Mouse (Mus musculus) CH12.LX (cell line): ENCODE results near the gene Zcchc7. TPM values are rescaled to one million over a fixed set of nuclear protein-coding genes. Genes with fewer than 3 reads are reported as not detected.
A peak's percentile ranks its signal among the peaks of the same experiment; 100 is the strongest.

ENCODE experiments used
- DNase-seq: peaks from one replicate; pipeline ENCODE4 v3.0.0-alpha.2; 2013; ENCODE audit errors: extremely low read depth
- H3K27ac ChIP-seq: 2 replicates; pipeline ENCODE4 v1.5.1; 2012; ENCODE audit warnings: low read depth, mild to moderate bottlenecking, control low read depth, moderate library complexity; ENCODE audit not compliant: insufficient read depth
- H3K27me3 ChIP-seq: replicated peaks from 2 replicates; pipeline ENCODE3; 2012; ENCODE audit warnings: inconsistent platforms
- H3K36me3 ChIP-seq, 2 experiments: replicated peaks in 1 of 2; 2 replicates each; pipeline versions ENCODE3 to v1.6.1; 2012; ENCODE audit warnings: inconsistent platforms in 1 of 2, low read length in 1 of 2, mild to moderate bottlenecking in 1 of 2, mixed read lengths in 1 of 2, moderate library complexity in 1 of 2; ENCODE audit not compliant: control insufficient read depth in 1 of 2, insufficient read depth in 1 of 2
- H3K4me1 ChIP-seq, 2 experiments: 2 replicates each; pipeline ENCODE4 v1.6.1; 2012; ENCODE audit warnings: inconsistent platforms in 1 of 2, moderate library complexity in 1 of 2; ENCODE audit not compliant: insufficient read depth in 2 of 2, control insufficient read depth in 1 of 2
- H3K4me2 ChIP-seq: 2 replicates; pipeline ENCODE4 v1.6.1; 2012; ENCODE audit warnings: low read depth, mild to moderate bottlenecking, control low read depth; ENCODE audit not compliant: poor library complexity, insufficient read depth, severe bottlenecking
- H3K4me3 ChIP-seq, 3 experiments: fragments of 150-350 bp in 1 of 3; sonication (generic) in 1 of 3; replicated peaks in 1 of 3; 2 replicates each; pipeline versions ENCODE3 to v1.5.1; 2011 to 2012; ENCODE audit warnings: low read depth in 2 of 3, low read length in 2 of 3, mild to moderate bottlenecking in 2 of 3, moderate library complexity in 2 of 3, control low read depth in 1 of 3, improper control_type of control experiment in 1 of 3, inconsistent platforms in 1 of 3, mixed read lengths in 1 of 3; ENCODE audit not compliant: poor library complexity in 1 of 3
- H3K79me2 ChIP-seq: replicated peaks from 2 replicates; pipeline ENCODE4 v1.6.1; 2012; ENCODE audit warnings: mild to moderate bottlenecking, moderate library complexity; ENCODE audit not compliant: control insufficient read depth, poor library complexity, insufficient read depth, severe bottlenecking; ENCODE audit errors: extremely low read depth
- H3K9ac ChIP-seq: 2 replicates; pipeline ENCODE4 v1.6.1; 2012; ENCODE audit warnings: low read depth, mild to moderate bottlenecking, control low read depth, moderate library complexity; ENCODE audit not compliant: insufficient read depth
- H3K9me3 ChIP-seq: replicated peaks from 2 replicates; pipeline ENCODE3; 2012; ENCODE audit warnings: low read length, inconsistent platforms, mixed read lengths
- BHLHE40 ChIP-seq: IDR thresholded peaks from 2 replicates; pipeline ENCODE4 v1.6.1; 2011; ENCODE audit warnings: mild to moderate bottlenecking, low read depth, low read length, improper control_type of control experiment
- CHD2 ChIP-seq: IDR thresholded peaks from 2 replicates; pipeline ENCODE4 v1.6.1; 2011; ENCODE audit warnings: low read length, improper control_type of control experiment
- CTCF ChIP-seq, 2 experiments: IDR thresholded peaks in 1 of 2; conservative IDR thresholded peaks in 1 of 2; 2 replicates each; pipeline ENCODE4 v1.5.1; 2011 to 2012; ENCODE audit warnings: low read depth in 2 of 2, low read length in 2 of 2, improper control_type of control experiment in 1 of 2, inconsistent platforms in 1 of 2, mild to moderate bottlenecking in 1 of 2, moderate library complexity in 1 of 2
- ELF1 ChIP-seq: IDR thresholded peaks from 2 replicates; pipeline ENCODE4 v1.6.1; 2014; ENCODE audit warnings: low read depth, mild to moderate bottlenecking, inconsistent platforms, low read length, improper control_type of control experiment
- EP300 ChIP-seq: IDR thresholded peaks from 2 replicates; pipeline ENCODE4 v1.6.1; 2011; ENCODE audit warnings: low read length, improper control_type of control experiment
- ETS1 ChIP-seq: conservative IDR thresholded peaks from 2 replicates; pipeline ENCODE4 v1.6.1; 2012; ENCODE audit warnings: low read depth, mild to moderate bottlenecking, inconsistent platforms, low read length, improper control_type of control experiment, moderate library complexity
- GABPA ChIP-seq: IDR thresholded peaks from 2 replicates; pipeline ENCODE4 v1.6.1; 2012; ENCODE audit warnings: low read depth, low read length, improper control_type of control experiment, inconsistent platforms; ENCODE audit not compliant: insufficient replicate concordance
- HCFC1 ChIP-seq: IDR thresholded peaks from 2 replicates; pipeline ENCODE4 v1.6.1; 2012; ENCODE audit warnings: low read depth, mild to moderate bottlenecking, inconsistent platforms, low read length, improper control_type of control experiment
- IRF4 ChIP-seq: IDR thresholded peaks from 2 replicates; pipeline ENCODE4 v1.6.1; 2014; ENCODE audit warnings: low read depth, mild to moderate bottlenecking, inconsistent platforms, low read length, improper control_type of control experiment
- KAT2A ChIP-seq: IDR thresholded peaks from 2 replicates; pipeline ENCODE4 v1.6.1; 2012; ENCODE audit warnings: low read length, improper control_type of control experiment, inconsistent platforms; ENCODE audit not compliant: insufficient replicate concordance
- MAFK ChIP-seq: IDR thresholded peaks from 2 replicates; pipeline ENCODE4 v1.6.1; 2011; ENCODE audit warnings: low read length, improper control_type of control experiment; ENCODE audit not compliant: insufficient replicate concordance
- MAX ChIP-seq: IDR thresholded peaks from 2 replicates; pipeline ENCODE4 v1.6.1; 2011; ENCODE audit warnings: low read length, improper control_type of control experiment
- MAZ ChIP-seq: IDR thresholded peaks from 2 replicates; pipeline ENCODE4 v1.6.1; 2012; ENCODE audit warnings: low read depth, mild to moderate bottlenecking, inconsistent platforms, low read length, improper control_type of control experiment, moderate library complexity
- MEF2A ChIP-seq: IDR thresholded peaks from 2 replicates; pipeline ENCODE4 v1.6.1; 2014; ENCODE audit warnings: low read depth, mild to moderate bottlenecking, inconsistent platforms, low read length, improper control_type of control experiment, borderline replicate concordance
- MXI1 ChIP-seq: IDR thresholded peaks from 2 replicates; pipeline ENCODE4 v1.6.1; 2011; ENCODE audit warnings: mild to moderate bottlenecking, low read depth, low read length, improper control_type of control experiment
- MYC ChIP-seq: IDR thresholded peaks from 2 replicates; pipeline ENCODE4 v1.6.1; 2011; ENCODE audit warnings: low read depth, mild to moderate bottlenecking, improper control_type of control experiment, low read length
- POLR2A ChIP-seq: IDR thresholded peaks from 2 replicates; pipeline ENCODE4 v1.6.1; 2011; ENCODE audit warnings: low read depth, mild to moderate bottlenecking, improper control_type of control experiment, low read length
- POLR2AphosphoS2 ChIP-seq: IDR thresholded peaks from 2 replicates; pipeline ENCODE4 v1.6.1; 2011; ENCODE audit warnings: low read depth, low read length, improper control_type of control experiment
- RCOR1 ChIP-seq: conservative IDR thresholded peaks from 2 replicates; pipeline ENCODE4 v1.6.1; 2012; ENCODE audit warnings: low read depth, mild to moderate bottlenecking, inconsistent platforms, low read length, improper control_type of control experiment
- SIN3A ChIP-seq: IDR thresholded peaks from 2 replicates; pipeline ENCODE4 v1.6.1; 2012; ENCODE audit warnings: low read length, improper control_type of control experiment, inconsistent platforms
- TBP ChIP-seq: conservative IDR thresholded peaks from 2 replicates; pipeline ENCODE4 v1.6.1; 2011; ENCODE audit warnings: low read depth, low read length, improper control_type of control experiment
- TCF12 ChIP-seq: IDR thresholded peaks from 2 replicates; pipeline ENCODE4 v1.6.1; 2014; ENCODE audit warnings: low read depth, mild to moderate bottlenecking, inconsistent platforms, low read length, improper control_type of control experiment
- USF1 ChIP-seq: IDR thresholded peaks from 2 replicates; pipeline ENCODE4 v1.6.1; 2014; ENCODE audit warnings: low read depth, mild to moderate bottlenecking, inconsistent platforms, low read length, improper control_type of control experiment
- ZC3H11A ChIP-seq: IDR thresholded peaks from 2 replicates; pipeline ENCODE4 v1.6.1; 2012; ENCODE audit warnings: low read depth, mild to moderate bottlenecking, inconsistent platforms, low read length, improper control_type of control experiment
- ZMIZ1 ChIP-seq: IDR thresholded peaks from 2 replicates; pipeline ENCODE4 v1.6.1; 2012; ENCODE audit warnings: low read depth, mild to moderate bottlenecking, inconsistent platforms, low read length, improper control_type of control experiment
- ZNF384 ChIP-seq: IDR thresholded peaks from 2 replicates; pipeline ENCODE4 v1.6.1; 2012; ENCODE audit warnings: low read depth, low read length, improper control_type of control experiment, inconsistent platforms
- dilution Hi-C: fragments of 300-500 bp; cut with MboI; formaldehyde crosslinking; loops from 2 replicates; pipeline ENCODE4 v1.14.3; 2020; ENCODE audit warnings: low sequenced_read_pairs; ENCODE audit not compliant: extremely low pct_unique_long_range_greater_than_20kb, extremely low pct_ligation_motif_present
- in situ Hi-C: fragments of 300-500 bp; cut with MboI; formaldehyde crosslinking; loops from 3 replicates; pipeline ENCODE4 v1.14.3; 2019; ENCODE audit warnings: low sequenced_read_pairs, low pct_ligation_motif_present, low pct_unique_long_range_greater_than_20kb, mixed read lengths
- polyA plus RNA-seq: library from polyadenylated mRNA; unstranded; fragments of >175 nt; gene quantifications from 2 replicates; pipeline ENCODE4 v1.2.1, GENCODE M21; 2012; ENCODE audit warnings: low read depth; ENCODE audit not compliant: insufficient read length
- total RNA-seq, 2 experiments: library from RNA; depleted of rRNA; stranded (reverse); fragments of 300-350 nt in 1 of 2; fragments of >200 nt in 1 of 2; gene quantifications; 2 replicates each; pipeline ENCODE4 v1.2.3; 2012 to 2014

Zcchc7 gene
- total and polyA plus RNA-seq, 3 experiments: 21.0 to 27.6 (median 25.2) TPM

DNA sequence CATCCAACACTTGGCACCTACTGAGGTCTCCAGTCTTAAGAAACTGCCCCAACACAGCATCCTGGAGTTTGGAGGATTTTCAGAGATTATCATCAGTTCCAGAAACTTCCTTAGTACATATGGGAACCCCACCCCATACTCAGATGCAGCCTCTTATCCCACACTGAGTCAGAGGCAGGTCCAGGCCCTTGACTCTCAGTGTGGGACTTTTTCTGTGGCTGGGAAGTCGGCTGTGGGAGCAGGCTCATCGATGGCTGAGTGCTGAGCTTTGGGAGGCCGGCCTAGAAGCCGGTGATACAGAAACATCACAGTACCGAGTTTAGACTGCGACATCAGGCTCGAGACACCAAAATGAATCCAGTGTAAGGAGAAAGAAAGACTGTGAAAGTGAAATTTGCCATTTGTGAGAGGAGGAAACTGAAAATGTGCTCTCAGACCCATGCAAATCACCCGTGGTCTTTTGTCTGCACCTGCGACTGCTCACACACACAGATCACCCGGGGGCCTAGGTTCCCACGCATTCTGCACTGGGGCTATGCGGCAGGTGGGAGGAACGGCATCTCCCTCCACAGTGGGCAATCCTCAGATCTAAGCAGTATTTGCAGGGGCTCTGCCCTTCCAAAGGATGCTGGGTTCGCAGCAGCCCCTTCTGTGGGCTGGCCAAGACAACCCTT lies 184.0 kb downstream of the Zcchc7 start:
- peaks cover 40 to 88% of the 10 kb centered on the region in 2 experiments for H3K4me1 ChIP-seq
- 0 out of 2 replicates have a peak, but pooled peaks have one; percentile 20 for TF ChIP-seq CHD2
- peak; percentile 79 for TF ChIP-seq ETS1
- TF ChIP-seq IRF4: peak; percentile 68
- peak; percentile 78 for TF ChIP-seq EP300
- no peak for TF ChIP-seq POLR2A
- peak; percentile 96 for TF ChIP-seq TCF12
- TF ChIP-seq KAT2A: no peak
- peak; percentile 82 for TF ChIP-seq MAFK
- TF ChIP-seq HCFC1: no peak
- no peak for TF ChIP-seq ZMIZ1
- peak; percentile 34; the same call in 1 of the 2 replicates for TF ChIP-seq SIN3A
- 0 out of 2 replicates have a peak, but pooled peaks have one; percentile 23 for TF ChIP-seq TBP
- TF ChIP-seq BHLHE40: peak; percentile 94
- TF ChIP-seq MAZ: no peak
- TF ChIP-seq USF1: no peak
- TF ChIP-seq MYC: peak; percentile 57; the same call in 1 of the 2 replicates
- TF ChIP-seq ELF1: no peak
- peak; percentile 51; the same call in 1 of the 2 replicates for TF ChIP-seq MEF2A
- TF ChIP-seq RCOR1: 0 out of 2 replicates have a peak, but pooled peaks have one; percentile 61
- peak; percentile 48 for TF ChIP-seq MAX
- in situ Hi-C loops (loop anchor here (25.0 kb wide), 1 partner anchor 627 kb away; the partner anchor contains the start of gene Melk), dilution Hi-C loops (no loop called here)
- no peaks in the 10 kb centered on the region for H3K9me3 ChIP-seq
- peaks cover 0 to 2% of the 10 kb centered on the region in 2 experiments for H3K36me3 ChIP-seq
- no peak overlapping the region for H3K9ac ChIP-seq
- no peaks in the 10 kb centered on the region for H3K79me2 ChIP-seq
- H3K27ac ChIP-seq: peak overlapping the region; percentile 44; the same call in 1 of the 2 replicates
- peak overlapping the region in 1 of 3 experiments; percentile 26 for H3K4me3 ChIP-seq
- H3K27me3 ChIP-seq: no peaks in the 10 kb centered on the region
- H3K4me2 ChIP-seq: peak overlapping the region; percentile 46
- DNase-seq: peak; percentile 58

DNA sequence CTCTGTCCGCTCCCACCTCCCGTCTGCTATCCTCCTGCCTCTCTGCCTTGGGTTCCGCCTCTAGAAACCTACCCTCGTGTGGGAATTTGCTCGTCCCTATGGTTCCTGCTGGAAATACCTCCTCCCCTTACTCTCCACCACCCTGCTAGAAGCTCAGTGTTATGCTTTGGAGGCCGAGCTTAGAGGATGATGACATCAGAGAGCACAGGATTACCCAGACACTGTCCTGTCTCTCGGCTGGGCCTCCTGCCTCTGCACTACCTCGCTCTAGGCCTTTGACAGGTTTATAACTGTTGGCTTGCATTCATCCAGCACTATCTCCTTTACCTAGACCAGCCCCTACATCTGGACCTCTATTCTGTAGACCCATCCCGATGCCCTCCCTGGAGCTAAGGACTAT lies 184.6 kb downstream of the Zcchc7 start:
- dilution Hi-C loops (no loop called here), in situ Hi-C loops (loop anchor here (25.0 kb wide), 1 partner anchor 628 kb away; the partner anchor contains the start of gene Melk)
- H3K9ac ChIP-seq: no peak overlapping the region
- TF ChIP-seq CTCF (conservative IDR thresholded peaks at IDR 0.05 in 1 of 2, IDR thresholded peaks at IDR 0.05 in 1 of 2; ENCODE audit: low read depth in 2 of 2, low read length in 2 of 2) (no peak), POLR2AphosphoS2 (no peak), GABPA (no peak), ZC3H11A (no peak), USF1 (no peak), EP300 (no peak), TCF12 (no peak), MXI1 (no peak), HCFC1 (no peak), ZNF384 (no peak)
- H3K4me2 ChIP-seq: peak overlapping the region; percentile 46
- H3K9me3 ChIP-seq: no peaks in the 10 kb centered on the region
- no peaks in the 10 kb centered on the region for H3K27me3 ChIP-seq
- H3K4me1 ChIP-seq: peaks cover 43 to 93% of the 10 kb centered on the region in 2 experiments
- no peaks in the 10 kb centered on the region for H3K36me3 ChIP-seq
- no peaks in the 10 kb centered on the region for H3K79me2 ChIP-seq
- peak overlapping the region in 2 of 3 experiments; percentile 6 to 26 for H3K4me3 ChIP-seq
- DNase-seq: peak; percentile 58
- H3K27ac ChIP-seq: peak overlapping the region; percentile 44; the same call in 1 of the 2 replicates
